Mouse (Mus musculus) cerebellum, adult (tissue): ENCODE measurements at regions not wholly inside any gene's neighbourhood (a gene's known extent, or its start where the extent isn't known, plus 50 kb on each side); places are given as distances from the start of the nearest gene placed in this dataset.
"Not testable (repeated sequence)": the region's sequence is repeated elsewhere in the genome, so short reads cannot be mapped to it uniquely, and the experiment has no call there.

ENCODE experiments used
- ATAC-seq: cut with Nextera tagmentation; 2 replicates; pipeline ENCODE4 v1.9.2; 2017; ENCODE audit warnings: mild to moderate bottlenecking, moderate library complexity, mixed read lengths; ENCODE audit not compliant: insufficient number of reproducible peaks, low FRiP score, low TSS enrichment

DNA sequence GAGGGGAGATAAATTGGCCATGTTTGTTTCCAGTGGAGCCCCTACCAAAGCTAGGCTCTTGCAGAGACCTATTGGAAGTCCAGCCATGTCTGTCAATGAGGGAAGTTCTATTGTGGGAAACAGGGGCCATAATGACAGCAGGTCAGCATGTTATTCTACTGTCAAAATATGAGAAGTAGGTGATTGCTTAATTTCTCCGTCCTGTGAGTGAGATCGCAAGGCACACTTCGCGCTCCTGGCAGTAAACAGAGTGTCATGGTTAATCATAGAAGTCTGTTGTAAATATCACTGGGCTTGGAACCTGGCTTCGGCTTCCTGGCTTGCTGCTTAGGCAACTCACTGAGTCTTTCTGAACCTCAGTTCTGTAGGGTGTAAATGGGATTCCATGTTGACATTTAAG lies 72.5 kb upstream of the Ccdc122 start:
- no peak for ATAC-seq

DNA sequence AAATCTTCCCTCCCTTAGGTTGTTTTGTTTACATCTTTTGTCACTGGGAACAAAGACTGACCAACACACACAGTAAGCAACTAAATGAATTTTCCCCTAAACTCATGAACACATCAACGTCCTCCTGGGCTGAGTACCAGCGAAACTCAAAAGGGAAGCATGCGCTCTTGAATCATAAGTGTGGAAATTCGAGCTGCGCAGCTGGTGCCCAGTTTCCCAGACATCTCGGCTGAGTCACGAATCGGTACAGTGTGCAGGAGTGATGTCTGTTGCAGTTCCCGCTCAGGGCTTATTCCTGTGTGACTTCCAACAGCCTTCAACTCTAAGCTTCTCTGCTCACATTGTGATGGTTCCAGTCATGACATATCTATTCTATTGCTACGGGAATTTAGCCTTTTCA lies 77.7 kb upstream of the Ccdc122 start:
- no peak for ATAC-seq

DNA sequence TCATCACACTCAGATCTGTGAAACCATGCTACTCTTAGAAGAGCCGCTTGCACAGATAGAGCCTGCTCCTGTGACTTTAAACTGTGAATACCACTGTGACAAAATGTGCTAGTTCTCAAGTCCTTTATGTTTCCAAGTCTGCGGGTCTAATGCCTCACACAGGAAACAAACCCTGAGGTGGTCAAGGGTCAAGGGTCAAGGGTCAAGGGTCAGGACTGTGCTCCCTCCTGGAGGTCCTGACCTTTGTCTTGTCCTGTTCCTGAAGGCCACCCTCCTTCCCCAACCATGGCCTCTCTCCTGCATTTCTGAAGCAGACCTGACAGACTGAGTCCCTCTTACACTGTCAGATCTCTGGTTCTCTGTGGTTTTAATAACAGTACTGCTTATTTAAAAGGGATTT lies 79.4 kb upstream of the Ccdc122 start:
- no peak for ATAC-seq

DNA sequence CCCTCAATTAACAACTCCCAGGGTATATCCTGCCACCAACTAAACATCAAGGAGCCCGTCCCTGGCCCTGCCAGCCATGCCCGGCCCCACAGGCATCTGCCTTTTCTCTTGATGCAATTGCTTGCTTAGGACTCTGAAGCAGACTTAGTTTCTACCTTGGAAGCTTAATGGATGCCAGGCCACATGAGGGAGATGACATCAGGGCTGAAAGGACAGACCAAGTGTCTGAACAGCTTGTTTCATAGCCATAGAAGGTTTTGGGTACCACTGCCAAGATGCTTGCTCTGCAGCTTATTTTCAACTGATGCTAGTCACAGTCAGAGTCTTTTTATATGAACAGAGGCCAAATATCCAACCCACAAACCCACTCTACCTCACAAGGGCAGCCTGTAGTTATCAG lies 83.4 kb upstream of the Ccdc122 start:
- no peak for ATAC-seq

DNA sequence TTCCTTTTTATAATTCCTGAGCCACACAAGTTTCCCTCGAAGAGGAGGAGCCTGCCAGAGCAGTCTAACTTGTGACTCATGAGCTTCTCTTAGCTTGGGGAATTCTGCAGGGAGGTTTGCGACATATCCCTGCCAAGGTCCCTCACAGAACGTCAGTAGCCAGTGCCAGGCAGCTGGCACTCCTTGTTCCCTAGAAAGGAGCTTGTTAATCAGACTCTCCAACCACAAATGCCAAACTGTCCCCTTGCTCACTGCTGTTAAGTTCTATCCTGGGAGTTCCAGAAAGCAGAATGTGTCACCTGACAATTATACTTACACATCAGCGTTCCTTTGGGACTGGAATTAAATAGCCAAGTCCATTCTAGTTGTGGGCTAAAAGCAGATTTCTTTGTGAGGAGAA lies 85.1 kb upstream of the Ccdc122 start:
- no peak for ATAC-seq

DNA sequence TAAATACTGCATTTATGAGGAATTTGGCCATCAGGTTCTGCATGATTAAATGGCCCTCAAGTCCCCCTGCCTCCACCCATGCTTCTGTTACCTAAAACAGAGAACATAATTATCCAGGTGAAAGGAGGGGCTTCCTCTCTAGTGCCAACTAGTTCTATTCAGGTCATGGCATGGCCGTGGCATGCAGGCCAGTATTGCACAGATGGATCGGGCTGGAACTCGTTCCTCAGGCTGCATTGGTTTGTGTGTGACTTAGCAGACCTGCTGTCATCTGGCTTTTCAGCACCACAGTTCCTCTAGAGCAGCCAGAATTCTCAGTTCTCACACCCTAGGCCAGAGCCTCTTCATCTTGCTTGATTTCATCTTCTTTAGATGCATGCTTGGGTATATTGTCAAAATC lies 87.2 kb upstream of the Ccdc122 start:
- ATAC-seq = peak; percentile 80

DNA sequence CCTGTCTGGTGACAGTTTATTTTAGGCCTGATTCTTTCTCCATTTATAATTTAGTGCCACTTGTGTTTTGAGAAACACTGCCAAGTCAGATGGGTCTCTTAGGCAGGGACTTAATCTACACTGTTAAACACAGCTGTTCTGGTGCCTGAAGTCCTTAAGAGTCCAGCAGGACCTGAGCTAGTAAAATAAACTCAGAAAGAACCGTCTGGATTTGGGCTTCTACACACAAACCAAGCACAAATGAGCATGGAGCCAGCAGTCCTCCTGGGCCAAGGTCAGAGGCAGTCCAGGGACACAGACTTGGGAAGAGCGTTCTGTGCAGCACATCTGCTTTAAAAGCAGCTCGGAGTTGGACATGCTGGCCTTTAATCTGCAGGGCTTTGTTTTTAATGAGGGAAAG lies 87.6 kb upstream of the Ccdc122 start:
- no peak for ATAC-seq

DNA sequence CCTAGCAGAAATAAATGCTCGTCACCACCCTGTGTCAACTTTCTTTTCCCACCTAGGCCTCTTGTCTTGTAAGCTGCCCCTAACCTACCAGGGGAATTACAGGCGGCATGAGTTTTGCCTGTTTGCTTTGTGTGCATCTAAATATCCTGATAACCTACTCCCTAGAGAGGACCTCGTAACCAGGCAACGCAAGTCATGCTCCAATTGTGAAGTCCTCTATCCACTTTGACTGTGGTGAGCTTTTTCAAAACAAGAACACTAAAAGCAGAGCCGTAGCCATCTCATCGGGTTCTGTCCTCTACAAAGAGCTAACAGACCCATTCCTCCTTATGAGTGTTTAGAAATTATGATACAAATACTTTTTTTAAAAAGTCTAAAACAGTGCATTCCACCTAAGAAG lies 88.1 kb upstream of the Ccdc122 start:
- no peak for ATAC-seq

DNA sequence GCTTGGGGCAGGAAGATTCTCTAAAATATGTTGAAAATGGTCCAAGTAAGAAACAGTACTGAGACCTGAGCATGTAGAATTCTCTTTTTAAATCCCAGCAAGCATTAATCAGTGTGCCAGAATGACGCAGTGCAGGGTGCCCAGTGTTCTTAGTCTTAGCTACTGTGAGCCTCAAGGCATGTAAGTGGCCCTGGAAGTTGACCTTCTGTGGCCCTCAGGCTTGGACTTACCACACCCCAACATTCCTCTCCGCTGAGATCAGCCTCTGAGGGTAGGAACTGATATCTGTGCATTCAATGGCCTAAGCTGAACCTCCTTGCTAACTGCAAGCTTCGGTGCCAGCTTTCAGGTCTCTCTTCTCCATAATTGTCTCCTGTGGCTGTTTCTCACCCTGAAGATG lies 89.4 kb upstream of the Ccdc122 start:
- ATAC-seq = no peak

DNA sequence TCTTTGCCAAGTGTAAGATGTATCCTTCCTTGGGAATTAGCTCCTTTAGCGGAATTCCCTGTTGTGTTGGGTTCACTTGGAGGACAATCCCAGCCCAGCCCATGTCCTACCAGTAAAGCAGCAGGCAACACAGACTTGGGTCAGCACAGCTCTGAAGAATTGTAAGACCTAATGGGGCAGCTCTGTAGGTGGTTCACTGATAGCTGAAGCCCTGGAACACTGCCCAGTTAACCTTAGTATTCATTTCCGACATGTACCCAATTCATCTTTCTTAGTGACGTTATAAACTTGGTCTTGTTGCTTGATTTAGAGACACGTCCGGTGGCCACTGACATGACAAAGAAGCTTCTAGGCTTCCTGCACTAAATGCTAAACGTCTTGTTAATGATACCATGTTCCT lies 90.9 kb upstream of the Ccdc122 start:
- ATAC-seq = no peak

DNA sequence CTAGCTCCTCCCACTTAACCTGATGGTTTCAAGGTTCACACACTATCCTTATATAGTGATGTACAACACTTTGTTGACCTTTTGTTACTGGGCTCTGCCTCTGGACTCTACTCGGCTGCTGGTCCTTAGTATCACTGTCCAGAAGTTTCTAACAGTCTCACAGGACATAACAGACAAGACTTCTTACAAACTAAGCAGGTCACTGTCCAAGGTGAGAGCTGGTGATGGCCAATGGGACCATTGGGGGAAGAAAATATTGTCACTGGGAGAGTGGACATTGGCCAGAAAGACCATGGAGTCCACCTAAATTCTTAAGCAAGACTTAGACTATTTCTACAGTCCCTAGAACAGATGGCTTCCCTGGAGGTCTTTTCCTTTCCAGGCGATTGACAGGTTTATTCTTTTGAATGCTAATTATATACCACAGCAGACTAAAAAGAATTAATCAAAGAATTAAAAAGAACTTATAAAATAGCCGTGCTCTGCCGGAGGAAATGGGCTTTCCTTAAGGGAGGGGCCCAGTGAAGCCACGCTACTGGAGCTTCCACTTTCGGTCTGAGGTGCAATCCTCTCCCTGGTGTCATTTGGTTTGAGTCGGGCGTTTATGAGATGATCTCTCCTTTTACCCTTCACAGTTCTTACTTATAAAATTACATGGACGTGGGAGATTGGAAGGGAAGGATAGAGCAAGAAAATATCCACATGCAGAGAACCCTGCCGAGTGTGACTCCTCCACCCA lies 94.9 kb upstream of the Ccdc122 start:
- no peak for ATAC-seq

DNA sequence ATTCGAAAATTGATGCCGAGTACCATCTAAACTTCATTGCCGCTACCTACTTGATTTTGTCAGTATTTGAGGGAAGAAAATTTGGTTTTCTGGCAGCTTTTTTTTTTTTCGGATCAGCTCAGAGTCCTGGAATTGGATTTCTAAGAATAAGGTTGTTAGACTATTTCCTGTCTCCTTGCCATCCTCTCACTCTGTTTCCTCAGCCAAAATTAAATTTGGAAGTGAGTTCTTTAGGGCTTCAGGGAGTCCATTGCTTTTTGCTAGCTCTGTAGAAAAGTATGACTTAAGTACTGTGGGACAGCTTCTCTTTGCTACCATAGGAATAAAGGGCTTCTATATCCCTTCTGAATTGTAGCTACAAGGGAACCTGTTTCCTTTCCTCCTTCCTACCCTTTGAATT lies 96.1 kb upstream of the Ccdc122 start:
- no peak for ATAC-seq

DNA sequence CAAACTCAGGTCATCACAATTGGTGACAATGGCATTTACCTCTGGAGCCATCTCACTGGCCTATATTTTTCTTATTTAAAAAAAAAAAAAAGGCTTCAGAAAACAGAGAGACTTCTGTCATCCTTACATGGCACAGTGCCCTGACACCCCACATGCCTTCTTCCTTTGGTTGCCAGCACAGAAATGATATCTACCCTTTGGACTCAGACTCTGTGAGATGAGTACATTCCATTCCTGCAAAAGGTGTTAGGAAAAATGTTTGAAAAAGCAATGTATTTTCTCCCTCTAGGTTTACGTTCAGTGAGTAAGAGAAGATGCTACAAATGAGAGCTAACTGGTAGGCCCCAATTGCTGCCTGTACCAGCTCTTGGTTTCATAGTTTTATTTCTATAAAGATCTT lies 99.9 kb upstream of the Ccdc122 start:
- 0 out of 2 replicates have a peak, but pooled peaks have one; percentile 36 for ATAC-seq

DNA sequence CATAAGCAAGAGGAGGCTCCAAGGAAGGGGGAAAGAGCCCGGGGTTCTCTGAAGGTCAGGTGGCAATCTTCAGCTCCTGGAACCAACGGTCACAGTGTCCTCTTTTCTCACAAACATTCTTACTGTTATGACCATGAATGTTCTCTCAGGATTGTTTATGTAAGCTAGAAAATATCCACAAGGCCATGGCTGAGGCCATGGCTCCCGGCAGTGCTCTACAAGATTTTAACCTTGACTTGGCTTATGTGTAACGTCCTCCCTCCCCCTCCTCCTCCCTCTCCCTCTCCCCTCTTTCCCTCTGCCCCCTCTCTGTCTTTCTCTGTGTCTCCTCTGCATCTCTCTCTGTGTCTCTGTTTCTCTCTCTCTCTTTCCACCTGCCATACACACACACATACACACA lies 100.5 kb upstream of the Ccdc122 start:
- ATAC-seq = not testable (repeated sequence)

DNA sequence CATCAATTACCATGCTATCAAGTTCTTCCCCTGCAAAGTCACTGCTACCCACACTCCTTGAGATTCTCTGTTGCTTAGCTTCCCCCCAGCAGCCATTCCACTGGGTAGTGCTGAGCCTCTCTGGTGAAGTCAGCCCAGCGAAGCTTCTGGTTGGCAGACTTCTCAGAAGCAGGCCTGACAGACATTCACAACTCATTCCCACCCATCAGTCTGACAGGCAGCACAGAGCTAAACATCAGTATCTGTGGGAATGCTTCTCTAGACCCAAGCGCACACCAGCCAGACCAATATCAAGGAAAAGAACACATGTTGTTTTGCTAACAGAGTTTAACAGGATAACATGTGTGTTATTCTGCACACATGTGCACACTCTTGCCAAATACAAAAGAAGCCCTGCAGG lies 101.1 kb upstream of the Ccdc122 start:
- no peak for ATAC-seq

DNA sequence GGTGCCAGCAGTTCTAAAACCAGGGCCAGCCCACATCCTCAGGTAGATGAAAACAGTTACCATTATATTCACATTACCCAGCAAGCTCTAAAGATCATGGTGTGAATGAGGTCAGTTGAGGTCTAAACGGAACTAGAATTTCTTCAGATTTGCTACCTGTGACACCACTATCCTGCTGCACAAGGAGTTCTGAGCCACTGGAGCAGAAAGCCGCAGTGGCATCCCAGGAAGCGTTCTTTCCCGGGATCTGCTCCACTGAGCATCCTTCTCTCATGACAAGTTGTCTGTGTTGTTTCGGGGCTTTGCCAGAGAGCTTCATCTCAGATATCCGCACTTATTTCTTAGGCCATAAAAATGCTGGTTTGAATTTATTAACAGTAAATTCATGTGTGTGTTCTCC lies 103.7 kb upstream of the Ccdc122 start:
- ATAC-seq = no peak

DNA sequence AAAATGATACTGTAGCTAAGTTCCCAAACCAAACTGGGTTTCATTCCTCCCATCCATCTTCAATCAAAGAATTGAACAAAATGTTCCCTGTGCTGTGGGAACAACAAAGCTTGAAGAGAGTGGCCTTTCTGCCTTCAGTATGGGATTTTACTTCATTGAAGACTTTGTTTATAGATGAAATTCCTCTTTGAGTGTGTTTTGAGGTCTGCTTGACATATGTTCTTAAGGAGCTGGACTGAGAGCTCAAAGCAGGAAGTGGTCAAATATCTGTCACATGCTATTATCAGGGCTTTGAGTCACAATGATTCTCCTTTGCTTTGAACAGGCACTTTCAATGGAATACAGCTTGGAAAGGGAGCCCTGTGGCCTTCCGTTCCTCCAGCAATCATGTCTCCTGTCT lies 105.2 kb upstream of the Ccdc122 start:
- no peak for ATAC-seq

DNA sequence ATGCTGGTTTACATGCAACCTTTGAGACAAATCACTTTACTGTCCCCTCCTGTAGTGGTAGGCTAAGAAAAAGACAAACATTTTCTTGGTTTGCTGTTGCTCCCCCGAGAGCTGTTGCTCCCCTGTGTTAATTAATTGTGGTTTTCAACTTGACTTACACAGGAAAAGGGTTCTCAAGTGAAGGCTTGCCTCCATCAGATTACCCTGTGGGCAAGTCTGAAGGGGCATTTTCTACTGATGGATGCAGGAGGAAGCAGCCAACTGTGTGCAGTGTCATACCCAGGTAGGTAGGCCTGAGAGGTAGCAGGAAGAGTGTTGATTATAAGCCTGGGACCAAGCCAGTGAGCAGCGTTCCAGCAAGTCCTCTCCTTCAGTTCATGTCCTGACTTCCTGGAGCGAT lies 107.0 kb upstream of the Ccdc122 start:
- ATAC-seq = no peak

DNA sequence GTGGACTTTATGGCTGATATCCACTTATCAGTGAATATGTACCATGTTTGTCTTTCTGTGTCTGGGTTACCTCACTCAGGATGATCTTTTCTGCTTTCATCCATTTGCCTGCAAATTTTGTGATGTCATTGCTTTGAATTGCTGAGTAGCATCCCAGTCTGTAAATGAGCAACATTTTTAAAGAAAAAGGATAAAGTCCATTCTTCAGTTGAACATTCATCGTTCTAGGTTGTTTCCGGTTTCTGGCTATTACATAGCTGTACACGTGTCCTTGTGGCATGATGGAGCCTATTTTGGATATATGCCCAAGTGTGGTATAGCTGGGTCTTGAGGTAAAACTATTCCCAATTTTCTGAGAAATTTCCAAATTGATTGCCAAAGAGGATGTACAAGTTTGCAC lies 107.9 kb upstream of the Ccdc122 start:
- no peak for ATAC-seq

DNA sequence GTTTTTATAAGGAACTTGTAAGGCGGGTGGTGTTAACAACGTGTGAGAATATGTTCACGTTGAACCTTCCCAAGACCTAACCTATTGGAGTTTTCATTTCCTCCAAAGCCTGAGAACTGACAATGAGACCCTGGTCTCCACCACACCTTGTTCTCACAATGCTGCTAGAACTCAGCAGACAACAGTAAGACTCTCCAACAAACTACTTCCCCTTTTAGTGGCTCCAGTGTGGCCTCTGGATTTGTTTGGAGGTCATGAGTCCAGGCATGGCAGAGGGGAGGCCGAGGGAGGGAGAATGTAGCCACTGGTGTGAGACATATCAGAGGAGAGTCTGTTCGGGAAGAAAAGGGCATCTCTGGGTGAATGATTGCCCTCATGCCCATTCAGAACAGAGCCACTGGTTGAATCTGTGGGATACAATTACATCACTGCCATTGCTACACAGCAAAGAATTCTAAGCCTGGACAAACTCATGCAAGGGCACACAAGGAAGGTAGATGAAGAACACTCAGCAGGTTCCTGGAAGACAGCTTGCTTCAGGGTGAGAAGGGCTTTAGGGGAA lies 109.2 kb upstream of the Ccdc122 start:
- no peak for ATAC-seq

DNA sequence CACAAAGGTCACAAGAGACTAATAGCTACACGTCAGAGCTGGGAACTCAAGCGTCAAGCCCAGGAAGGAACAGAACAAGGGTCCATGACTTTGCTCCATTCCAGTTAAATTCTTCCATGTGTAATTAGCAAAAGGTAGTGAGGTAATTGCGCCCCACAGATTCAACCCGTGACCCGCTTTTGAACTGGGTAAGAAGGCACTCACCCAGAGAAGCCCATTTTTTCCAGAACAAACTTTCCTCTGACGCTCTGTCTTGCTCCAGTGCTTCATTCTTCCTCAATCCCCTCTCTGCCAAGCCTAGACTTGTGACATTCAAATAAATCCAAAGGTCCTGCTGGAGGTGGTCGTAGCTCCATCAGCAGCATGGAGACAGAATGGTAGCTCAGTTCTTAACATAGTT lies 110.2 kb upstream of the Ccdc122 start:
- no peak for ATAC-seq

DNA sequence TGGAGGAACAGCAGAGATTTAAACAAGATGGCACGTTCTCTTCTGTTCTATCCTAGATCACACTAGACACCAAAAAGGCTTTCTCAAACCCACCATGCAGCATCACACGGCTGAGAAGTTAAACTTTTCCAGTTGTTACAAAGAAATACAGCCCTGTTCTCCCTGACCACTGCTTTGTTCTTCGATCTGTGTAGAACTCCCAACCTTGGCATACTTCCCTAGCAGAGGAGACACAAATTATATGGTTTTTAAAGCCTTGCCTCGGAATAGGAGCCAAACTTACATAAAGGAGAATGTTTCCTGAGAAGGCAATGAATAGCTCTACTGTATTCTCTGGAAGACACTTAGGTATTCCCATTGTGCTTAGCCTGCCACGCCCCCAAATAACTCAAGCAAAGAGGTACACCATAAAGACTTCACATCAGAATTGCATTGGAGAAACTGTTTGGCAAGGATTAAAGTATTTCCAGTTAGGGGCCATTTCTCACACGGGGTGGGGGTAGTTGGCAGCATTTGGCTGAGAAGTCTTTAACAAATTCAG lies 114.1 kb upstream of the Ccdc122 start:
- no peak for ATAC-seq
